Mouse (Mus musculus) heart, adult 2 months (tissue): ENCODE measurements around the gene Hspa4.

Source experiments
- CTCF ChIP-seq: fragments of 200-600 bp; IDR thresholded peaks from 2 replicates; pipeline ENCODE4 v1.8.1; 2022; ENCODE audit warnings: antibody characterized with exemption, mild to moderate bottlenecking, moderate library complexity
- EP300 ChIP-seq: fragments of 200-500 bp; IDR thresholded peaks from 2 replicates; pipeline ENCODE4 v1.6.1; 2011; ENCODE audit warnings: low read depth, low read length, control low read depth; ENCODE audit not compliant: insufficient read depth
- POLR2A ChIP-seq: fragments of 200-500 bp; IDR thresholded peaks from 2 replicates; pipeline ENCODE4 v1.6.1; 2011; ENCODE audit warnings: mild to moderate bottlenecking, low read depth, low read length, control low read depth; ENCODE audit not compliant: insufficient read depth

GRCm38 (mm10) chr11:53335505-53336181 is 35.4 kb upstream of the Hspa4 start:
- no peak for TF ChIP-seq EP300
- no peak for TF ChIP-seq POLR2A
- no peak for TF ChIP-seq CTCF
